Mouse (Mus musculus): Measurements from ENCODE around the gene Ncam1.

The Ncam1 gene

DNA sequence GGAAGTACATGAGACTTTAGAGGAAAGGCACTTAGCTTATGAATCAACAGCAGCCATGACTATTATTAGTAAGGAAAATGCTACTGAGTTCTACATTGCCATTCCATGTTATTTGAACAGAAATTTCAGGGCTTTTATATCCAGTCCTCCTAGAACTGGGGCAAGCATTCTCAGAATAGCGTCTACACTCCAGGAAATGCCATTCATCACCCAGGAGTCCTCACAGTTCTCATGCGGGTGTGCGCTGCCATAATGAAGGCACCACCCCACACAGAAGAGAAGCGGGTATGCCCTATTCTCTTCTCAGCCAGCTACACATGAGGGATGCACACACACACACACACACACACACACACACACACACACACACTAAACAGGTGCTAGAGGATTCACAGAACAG is 43.5 kb downstream of the Ncam1 start:
- DNase-seq (ENCODE audit: low read depth, low spot score): no peak

DNA sequence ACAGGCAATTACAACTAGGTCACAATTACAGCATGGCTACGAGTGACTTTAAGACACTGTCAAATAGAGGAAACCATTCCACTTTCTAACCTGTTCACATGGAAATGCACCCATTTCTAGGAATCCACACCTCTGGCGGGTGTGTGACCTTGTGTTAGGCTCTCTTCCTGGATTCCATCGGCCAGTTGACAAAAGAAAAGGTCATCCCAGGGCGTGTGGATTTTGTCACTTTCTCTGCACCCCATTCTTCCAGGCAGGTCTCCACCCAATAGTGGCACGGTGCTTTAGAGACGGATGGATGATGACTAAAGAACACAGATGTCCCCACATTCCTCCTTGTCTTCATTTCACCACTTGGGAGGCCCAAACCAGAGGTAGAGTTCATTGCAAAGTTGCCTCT is 47.3 kb downstream of the Ncam1 start:
- DNase-seq (ENCODE audit: low read depth, low spot score): peak; percentile 92

DNA sequence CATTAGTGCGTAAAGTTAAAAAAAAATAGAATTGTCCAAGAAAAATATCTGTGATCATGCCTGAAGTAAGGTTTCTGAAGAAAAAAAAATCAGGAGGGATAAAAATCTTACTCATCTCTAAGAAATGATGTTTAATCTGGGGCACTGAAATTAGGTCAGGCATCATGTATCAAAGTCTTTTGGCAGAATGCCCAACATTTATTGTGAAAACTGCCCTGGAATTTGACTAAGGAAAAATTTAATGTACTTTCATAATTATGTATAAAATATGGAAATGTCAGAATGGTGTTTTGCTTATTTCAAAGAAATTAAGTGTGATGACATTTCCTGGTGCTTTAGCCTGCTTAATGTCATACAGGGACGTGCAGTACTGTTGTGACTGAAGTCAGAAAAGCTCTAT is 52.5 kb downstream of the Ncam1 start:
- no peak for DNase-seq (ENCODE audit: low read depth, low spot score)

DNA sequence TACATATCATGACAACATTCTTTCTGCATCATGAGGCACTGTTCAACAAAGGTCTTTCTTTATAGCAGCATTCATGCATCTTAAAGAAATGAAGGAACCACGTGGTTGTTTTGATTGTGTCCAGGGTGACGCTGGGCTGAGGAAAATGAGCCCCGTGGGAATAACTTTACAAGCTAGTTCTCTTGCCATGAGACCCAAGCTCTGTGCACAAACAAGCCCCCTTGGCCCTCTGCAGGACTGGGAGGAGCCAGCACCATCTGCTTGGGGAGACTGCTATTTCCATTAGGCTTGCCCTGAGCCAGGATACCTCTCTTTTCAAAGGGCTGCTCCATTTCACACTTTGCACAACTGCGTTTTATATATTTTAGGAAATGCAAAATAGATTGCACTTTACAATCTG is 53.0 kb downstream of the Ncam1 start:
- DNase-seq (ENCODE audit: low read depth, low spot score): no peak

DNA sequence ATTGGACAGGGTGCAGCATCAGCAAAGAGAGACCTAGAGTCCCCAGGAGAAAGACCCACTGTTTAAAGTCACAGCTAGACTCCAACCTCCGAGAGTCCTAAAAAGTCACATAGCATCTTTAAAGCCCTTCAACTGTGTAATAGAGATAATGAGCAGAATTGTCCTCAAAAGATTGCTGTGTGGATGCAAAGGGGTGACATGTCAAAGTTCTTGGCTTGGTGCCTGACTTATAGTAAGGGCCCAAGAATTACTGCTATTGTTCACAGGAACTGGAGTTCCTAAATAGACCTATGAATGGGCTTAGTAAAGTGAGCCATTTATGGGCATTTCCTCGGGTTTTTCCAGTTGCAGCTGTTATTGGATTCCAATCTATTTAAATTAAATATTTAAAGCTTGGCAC is 54.4 kb downstream of the Ncam1 start:
- no peak for DNase-seq (ENCODE audit: low read depth, low spot score)

DNA sequence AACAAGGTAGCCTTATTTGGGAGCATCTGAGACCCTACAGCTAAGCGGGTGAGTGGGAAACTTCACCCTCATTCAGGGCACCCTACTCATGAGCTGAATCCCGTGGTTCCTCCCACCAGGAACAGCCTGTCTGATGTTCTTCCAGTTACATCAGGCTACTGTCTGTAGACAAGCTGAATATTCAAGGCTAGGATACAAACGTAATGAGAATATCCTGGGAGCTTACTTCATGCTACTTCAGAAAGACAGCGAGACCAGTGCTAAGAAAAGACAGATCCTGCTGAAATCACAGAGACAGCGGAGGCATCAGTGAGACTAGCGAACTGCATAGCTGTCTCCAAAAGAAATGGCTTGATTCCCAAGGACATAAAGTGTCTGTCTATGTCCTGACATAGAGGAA is 58.8 kb downstream of the Ncam1 start:
- no peak for DNase-seq (ENCODE audit: low read depth, low spot score)

DNA sequence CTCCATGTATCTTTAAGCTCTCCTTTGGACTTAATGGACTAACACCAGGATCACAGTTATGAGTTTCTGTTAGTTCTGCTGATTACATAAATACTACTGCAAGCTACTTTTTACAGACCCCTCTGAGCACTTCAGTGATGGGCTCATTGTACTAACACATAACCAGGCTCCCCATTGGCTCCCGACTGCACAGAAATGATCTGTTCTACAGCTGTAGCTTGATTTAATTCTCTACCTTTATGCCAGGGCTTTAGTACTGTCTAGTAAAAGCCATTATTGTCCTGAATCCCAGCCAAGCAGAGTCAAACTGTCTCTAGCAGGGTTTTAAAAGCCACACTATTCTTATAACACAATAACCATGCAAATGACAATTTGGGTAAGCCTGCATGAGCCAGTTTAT is 60.2 kb downstream of the Ncam1 start:
- no peak for DNase-seq (ENCODE audit: low read depth, low spot score)

DNA sequence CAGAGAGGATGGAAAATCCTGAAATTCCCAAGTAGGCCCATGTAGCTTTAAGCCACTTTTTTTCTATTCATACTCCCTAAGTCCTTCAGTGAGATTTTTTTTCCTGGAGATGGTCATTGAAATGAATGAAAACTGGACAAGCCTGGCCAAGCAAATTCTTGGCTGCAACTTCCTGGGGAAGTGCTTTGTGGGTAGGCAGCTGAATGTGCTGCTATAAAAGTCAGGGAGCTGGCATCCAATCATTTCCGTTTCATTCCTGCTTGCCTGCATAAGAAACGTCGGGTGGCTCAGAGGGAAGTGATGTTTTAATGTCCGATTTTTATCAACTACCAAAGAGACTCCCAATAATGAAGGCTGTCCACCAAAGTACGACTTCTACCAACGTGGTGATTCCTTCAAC is 61.6 kb downstream of the Ncam1 start:
- DNase-seq (ENCODE audit: low read depth, low spot score): no peak

DNA sequence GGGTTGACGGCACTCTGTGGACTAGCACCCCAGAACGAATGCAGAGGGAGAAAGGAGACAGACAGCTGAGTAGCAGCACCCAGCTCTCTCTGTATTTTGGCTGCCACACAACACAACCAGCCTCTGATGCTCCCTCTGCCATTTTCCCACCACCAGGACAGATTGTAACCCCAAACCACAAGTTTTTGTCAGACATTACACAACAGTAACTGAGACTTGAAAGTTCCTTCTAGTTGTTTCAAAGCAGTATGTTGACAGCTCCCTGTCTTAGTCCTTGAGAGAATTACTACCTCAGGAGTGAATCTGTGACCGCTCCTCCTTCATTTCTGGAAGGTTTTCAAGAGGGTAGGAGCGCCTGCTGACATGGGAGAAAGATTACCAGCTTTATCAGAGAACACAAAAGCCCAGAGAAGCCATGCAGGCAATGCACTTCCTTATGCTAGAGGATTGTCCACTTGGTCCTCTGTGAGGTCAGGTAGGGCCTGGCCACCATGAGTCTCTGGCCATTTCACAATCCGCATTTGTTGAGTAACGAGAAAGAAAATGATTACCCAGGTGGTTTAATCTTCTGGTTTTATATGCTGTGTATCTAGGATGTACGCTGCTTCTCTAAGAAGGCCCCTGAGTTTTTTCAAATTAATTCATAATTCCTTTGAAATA is 64.2 kb downstream of the Ncam1 start:
- DNase-seq (ENCODE audit: low read depth, low spot score): no peak

DNA sequence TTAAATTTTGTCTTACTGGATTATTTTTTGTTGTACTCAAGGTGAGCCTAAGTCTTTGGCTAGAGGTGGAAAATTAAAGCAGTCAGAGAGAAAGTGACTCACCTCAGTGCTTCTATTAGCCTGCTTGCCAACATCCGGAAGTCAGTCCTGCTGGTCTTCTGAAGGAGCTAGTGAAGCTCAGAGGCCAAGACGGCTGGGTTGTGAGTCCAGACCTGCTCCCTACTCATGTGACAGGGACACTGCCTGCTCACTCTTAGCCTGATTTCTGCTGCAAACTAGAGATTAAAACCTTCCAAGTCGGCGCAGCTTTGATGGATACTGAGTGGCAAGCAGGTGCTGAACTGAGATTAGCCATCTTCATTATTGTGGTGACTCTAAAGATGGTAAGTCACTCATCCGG is 65.0 kb downstream of the Ncam1 start:
- no peak for DNase-seq (ENCODE audit: low read depth, low spot score)

DNA sequence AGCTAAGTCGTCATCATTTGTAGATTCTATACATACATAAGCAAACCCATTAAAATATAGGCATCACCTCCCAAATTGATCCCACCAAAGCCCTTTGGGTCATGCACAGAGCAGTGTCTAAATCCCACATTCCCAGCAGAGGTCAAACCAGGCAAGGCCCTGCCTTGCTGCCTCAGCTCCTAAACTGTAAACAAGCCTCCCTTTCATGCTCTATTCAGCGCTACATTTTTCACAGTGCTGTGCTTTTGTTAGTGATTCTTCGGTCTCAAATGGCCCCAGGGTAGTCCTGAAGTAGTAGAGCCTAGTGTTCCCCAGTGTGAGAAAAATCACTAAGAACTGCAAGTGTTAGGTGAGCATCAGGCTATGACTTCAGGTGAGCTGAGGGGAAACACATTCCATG is 69.2 kb downstream of the Ncam1 start:
- DNase-seq (ENCODE audit: low read depth, low spot score): peak; percentile 82

DNA sequence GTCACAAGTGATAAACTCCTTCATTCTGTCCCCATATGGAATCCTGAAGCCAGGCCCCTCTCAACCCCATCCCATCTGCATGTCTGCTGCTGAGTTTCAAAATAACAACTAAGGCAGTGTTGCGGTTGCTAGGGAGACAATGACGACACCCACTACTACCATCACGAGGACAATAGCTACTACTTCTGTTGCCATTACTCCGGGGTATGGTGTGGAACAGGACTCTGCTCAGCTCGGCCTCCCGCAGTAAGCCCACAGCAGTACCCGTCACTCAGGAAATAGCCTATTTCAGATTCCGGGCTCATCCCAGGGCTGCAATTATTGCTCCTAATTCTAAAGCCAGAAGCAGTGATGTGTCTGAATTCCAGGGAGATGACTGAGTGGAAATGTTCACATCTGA is 70.5 kb downstream of the Ncam1 start:
- DNase-seq (ENCODE audit: low read depth, low spot score): peak; percentile 46

DNA sequence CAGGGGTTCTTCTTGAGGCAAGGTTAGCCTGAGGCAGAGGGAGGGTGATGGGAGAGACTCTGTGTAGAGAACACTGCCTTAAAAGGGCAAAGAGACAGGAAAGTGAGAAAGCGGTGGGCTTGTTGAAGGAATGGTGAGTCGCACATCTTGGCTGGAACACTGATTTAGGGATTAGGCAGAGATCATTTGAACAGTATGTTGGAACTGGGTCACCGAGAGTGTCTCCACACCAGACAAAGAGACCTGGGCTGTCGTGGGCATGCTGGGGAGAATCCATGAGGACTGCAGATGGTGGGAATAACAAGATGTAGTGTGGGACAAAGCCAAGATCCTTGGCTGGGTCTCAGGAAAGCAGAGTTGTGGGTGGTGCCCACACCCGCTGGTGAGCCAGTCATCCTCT is 76.0 kb downstream of the Ncam1 start:
- DNase-seq (ENCODE audit: low read depth, low spot score): no peak

DNA sequence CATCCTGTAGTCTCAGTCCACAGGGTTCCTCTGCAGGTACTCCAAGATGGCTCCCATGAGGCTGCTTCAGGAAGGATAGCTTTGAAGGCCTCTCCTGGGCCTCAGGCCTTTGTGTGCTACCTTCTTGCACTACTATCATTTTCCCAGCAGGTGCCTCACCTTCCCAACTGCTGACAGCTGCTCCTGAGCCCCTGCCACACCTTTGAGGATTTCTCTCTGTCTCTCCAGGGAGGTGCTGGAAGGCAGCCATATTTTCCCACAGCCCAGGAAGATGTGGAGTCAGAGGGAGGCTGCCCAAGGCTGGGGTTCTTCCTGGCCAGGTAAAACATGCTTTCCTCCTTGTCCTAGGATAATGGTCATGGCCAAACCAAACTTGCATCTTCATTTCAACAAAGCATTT is 83.6 kb downstream of the Ncam1 start:
- DNase-seq (ENCODE audit: low read depth, low spot score): peak; percentile 79

DNA sequence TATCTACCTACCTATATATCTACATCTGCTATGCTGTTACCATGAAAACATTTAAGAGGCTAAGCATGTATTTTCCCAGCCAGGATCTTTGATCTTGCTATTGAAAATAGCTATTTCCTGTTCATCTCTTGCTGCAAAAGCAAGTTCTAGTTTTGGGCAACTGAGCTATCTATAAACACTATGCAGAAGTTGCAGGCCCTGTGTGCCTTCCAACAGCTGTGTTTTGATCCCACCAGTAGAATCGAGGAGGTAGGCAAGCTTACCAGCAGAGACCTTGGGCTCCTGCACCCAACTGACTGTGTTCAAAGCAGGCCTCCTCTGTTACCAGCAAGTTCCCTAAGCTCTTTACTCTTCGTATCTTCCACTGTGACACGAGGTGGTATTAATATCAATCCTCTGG is 84.6 kb downstream of the Ncam1 start:
- DNase-seq (ENCODE audit: low read depth, low spot score): no peak

DNA sequence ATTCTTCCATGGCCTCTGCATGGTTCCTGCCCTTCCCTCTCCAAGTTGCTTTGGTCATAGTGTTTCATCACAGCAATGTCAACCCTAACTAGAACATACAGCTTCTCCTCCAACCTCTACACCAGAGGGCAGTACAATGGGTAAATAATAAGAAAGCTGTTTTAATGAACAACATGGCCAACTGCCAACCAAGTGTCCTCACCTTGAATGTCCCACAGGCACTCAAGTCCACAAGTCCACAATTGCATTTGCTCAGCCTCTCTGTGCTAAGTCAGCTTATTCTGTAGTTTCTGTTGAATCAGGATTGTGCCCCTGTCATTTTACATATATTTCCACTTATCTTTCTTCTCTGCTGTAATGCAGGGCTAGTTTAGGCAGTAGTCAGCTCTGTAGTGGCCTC is 91.1 kb downstream of the Ncam1 start:
- DNase-seq (ENCODE audit: low read depth, low spot score): no peak

DNA sequence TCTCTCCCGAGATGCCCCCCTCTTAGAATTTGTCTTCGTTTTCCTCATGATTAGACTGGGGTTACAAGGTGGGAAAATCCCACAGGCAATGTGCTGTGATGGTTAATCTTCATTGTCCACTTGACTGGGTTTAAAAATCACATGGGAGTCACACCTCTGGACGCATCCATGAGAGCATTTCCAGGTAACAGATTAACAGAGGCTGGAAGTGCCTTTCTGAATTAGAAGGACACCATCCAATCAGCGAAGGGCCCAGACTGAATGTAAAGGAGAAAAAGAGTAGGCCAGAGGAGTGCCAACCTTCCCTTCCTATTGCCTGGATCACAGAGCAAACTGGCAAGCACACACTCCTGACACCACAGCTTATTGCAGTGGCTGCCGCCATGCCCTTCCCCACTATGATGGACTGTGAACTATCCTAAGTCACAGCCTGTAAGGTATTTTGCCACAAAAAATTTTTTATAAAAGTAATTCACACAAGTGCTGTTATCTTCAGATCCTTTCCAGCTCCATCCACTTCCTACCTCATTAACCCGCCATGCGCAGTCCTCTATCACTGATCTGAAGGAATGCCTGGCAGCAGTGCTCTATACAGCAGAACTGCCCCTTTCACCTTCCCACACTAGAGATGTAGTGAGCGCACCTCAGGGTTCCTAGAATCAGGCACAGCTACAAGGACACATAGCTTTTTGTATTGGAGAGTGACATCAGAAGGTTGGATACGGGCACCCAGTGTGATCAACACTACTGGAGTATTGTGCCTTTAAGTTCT is 94.3 kb downstream of the Ncam1 start:
- DNase-seq (ENCODE audit: low read depth, low spot score): no peak

DNA sequence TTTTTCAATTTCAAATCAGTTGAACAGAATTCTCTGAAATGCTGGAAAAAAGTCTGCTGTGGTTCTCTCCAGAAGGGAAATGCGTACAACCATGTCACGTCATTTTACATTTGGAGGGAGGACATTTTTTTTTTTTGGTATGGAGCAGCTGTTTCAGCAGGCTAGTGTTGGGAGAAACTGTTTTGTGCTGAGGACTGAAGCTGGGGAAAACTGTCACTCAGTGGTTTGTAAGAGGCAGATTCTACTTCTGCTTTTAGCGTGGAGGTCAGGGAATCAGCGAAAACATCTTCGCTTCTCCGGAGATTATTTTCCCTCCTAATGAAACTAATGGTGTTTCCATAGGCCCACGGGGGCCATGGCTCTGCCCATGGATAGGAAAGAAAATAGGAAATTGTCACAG is 103.4 kb downstream of the Ncam1 start:
- DNase-seq (ENCODE audit: low read depth, low spot score): no peak

DNA sequence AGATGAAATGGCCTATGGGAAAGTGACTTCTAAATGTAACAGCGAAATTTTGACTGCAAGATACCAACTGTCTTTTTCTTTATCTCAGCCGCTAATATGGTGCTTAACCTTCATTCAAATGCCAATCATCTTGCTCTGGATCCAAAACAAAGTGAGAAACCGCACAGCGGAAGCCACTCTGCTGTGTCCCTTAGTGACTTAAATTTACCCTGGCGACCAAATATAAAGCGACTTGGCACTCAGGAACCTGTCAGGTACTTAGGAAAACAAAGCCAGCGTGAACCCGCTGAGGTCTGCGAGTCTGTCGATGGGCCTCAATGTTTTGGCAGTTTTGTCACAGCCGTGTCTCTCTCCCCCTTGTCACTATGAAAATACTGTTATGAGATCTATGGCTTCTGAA is 105.9 kb downstream of the Ncam1 start:
- no peak for DNase-seq (ENCODE audit: low read depth, low spot score)

DNA sequence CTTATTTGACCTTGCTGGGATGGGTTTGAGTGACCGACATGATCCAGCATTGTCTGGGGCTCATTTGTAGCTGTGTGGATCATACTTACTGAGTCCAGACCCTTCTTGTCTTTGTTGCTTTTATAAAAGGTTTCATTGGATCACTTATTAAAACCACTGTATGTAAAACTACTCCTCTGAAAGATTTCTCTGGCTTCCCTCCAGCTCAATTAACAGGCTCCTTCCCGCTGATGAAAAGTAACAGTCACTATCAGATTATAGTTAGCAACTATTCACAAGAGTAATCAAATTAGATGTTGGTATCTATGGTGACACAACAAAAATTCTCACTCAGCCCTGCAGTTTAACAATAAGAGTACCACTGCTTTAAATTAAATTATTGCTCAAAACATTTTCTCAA is 107.4 kb downstream of the Ncam1 start:
- DNase-seq (ENCODE audit: low read depth, low spot score): no peak

DNA sequence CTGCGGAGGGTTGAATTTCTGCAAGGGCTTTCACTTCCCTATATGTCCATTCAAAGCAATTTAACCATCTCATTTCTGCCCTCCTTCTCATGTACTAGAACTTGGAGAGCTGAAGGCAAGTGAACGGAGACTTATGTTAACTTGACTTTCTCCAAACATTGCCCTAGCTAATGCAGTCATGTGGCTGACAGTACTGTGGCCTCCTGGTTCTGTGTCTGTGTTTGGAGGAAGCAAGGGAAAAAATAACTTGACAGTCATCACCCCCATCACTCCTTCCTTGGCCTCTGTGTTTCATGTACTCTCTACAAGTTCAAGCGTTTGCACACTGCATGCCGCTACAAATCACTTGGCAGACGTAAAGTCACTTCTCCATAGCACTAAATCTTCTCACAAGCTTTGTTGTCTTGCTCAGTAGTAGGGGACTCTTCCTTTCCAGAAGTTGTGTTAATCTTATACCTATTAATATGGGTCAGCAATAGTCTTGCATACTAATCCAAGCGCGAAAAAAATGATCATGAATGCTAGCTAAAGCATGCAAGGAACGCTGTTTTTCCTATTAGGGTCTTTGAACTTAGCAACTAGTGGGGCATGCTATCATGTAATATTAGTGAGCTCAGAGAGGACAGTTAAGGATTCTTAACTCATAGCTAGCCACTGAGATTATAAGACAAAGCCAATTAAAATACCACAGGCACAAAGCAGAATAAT is 115.0 kb downstream of the Ncam1 start:
- no peak for DNase-seq (ENCODE audit: low read depth, low spot score)

DNA sequence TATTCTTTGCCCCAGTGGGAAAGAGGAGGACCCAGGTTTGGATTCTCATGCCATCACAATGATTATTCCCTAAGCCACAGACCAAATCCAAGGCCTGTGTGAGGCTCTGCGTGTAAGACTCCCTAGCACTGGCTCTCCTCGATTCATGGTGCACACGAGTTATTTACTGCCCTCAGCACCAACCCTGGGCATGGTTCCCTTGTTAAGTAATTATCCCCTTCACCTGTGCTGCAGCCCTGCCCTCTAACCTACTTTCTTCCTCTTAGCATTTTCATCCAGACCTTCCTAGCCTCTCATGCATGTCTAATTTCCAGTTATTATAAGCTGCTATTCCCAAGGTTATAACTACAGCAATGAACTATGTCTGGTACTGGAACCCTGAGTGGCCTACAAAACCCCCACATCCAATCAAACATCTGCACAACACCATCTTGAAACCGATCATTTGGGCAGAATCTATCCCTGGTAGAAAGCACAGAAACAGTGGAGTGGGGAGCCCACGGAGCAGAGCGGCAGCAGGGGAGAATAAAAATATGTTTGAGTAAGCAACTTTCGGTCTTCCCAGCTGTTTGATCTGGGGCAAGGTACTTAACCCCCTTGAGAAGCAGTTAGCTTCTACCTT is 116.8 kb downstream of the Ncam1 start:
- DNase-seq (ENCODE audit: low read depth, low spot score): no peak

DNA sequence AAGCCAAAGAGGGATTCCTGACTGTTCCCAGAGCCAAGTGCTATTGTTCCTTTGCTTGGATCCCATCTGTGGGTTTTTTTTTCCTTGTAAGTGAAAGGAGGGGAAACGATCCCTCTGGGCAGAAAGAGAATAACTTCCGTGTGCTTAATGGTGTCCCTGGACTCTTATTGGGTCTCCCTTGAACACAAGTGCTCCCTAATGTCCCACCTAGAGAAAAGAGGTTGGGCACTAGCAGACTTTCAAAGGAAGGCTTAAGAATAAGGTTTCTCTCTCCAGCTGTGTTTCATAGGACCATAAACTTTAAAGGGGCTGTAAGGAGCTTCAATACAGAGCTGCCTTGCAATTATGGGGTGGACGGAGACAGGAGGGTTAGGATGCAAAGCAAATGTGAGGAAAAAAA is 119.5 kb downstream of the Ncam1 start:
- no peak for DNase-seq (ENCODE audit: low read depth, low spot score)
